Mouse (Mus musculus) adrenal gland, adult 8-10 months (tissue): ENCODE results near the gene Wipi1. TPM values are rescaled to one million over a fixed set of nuclear protein-coding genes. Genes with fewer than 3 reads are reported as not detected.

Source experiments
- DNase-seq: peaks from one replicate; pipeline ENCODE4 v3.0.0; 2022
- total RNA-seq, 4 experiments: library from RNA; stranded (reverse); gene quantifications; 2 replicates each; pipeline ENCODE4 v1.2.4; 2022

Wipi1 gene
- total RNA-seq, 4 experiments from 2014 or later = 32.2 to 43.7 (median 40.0) TPM

DNA sequence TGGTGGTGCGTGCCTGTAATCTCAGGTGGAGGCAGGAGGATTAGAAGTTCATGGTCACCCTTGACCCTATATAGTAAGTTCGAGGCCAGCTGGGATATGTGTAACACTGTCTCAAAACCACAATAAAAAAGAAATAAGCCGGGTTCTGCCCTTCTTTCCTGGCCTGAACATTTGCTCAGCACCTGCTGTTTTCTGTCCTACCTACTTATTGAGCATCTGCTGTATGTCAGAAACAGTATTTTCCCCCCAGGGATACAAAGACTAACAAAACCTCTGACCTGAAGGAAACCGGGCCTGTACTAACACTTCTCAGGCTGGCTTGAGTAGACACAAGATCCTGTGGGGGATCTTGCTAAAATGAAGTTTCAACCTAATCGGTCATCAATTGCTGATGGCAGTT is 74.8 kb downstream of the Wipi1 start:
- DNase-seq = no peak

DNA sequence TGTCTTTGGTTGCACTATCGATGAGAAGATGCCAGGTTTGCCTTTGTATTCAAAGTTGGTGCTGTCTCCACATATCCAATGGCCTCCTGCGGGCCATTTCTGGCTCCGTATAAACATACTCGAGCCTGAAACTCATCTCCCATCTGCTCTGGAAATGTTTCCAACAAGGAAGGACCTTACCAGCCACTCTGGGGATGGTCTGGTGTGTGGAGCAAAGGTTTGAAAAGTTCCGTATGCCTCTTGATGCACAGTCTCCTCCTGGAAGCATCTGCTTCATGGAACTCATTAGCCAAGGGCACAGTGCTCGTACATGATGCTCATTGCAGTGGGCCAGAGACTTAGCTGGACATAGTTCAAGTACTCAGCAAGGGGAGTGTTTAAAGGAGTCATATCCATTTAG is 75.8 kb downstream of the Wipi1 start:
- no peak for DNase-seq

DNA sequence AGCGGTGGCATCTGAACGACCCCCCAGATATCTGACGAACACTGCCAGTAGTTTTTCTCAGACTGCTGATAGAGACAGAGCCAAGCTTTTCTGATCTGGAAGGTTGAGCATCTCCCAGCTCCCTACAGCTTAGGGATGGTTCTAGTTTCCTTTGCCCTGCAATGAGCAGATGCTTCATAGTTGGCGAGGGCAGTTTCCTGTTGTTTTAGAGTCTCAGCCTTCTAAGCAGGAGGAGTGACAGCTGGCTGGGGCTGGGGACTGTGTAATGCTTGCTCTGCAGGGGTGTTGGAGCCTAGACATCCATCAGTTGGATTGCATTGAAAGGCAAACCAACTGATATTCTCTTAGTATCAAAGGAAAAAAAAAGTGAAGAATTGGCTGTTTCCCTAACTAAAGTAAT is 81.7 kb downstream of the Wipi1 start:
- DNase-seq = no peak

DNA sequence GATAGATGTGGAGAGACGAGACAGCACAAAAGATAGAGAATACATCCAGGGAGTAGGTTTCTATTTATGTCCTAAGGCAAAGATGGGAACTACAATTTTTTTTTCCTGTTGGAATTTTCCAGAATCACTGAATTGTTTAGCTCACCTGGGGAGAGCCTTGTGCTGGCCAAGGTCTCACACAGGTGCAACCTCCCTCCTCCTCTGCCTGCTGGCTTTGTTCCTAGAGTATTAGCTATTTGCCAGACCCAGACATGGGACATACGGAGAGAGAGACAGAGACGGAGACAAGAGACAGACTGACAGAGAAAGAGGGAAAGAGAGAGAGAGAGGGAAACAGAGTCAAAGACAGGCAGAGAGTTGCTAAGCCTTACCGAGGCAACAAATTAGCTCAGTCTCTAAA is 86.2 kb downstream of the Wipi1 start:
- no peak for DNase-seq

DNA sequence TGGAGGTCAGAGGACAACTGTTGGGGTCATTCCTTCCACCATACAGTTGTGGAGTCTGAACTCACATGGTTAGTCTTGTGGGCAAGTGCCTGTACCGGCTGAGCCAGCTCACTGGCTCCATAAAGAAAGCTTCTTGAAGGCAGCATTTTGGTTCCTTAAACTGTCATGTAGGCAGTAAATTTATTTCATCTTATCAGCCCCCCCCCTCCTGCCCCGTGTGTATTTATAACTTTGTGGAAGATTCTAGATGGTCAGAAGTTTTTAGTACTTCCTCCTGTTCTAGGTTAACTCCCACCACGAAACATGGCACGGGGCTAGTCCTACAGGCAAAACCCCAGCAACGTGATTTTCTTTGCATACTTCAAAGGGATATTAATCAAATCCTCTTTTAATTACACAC is 86.9 kb downstream of the Wipi1 start:
- no peak for DNase-seq

Other genes starting within 250 kb of the Wipi1 start
- 10 to 100 TPM; 65.1 to 70.3 (median 68.0) TPM for gene Gna13, start 249.1 kb downstream of the Wipi1 start, total RNA-seq
- not detected for gene 9930022D16Rik, start 198.1 kb downstream of the Wipi1 start, total RNA-seq
- gene Amz2, start 186.0 kb downstream of the Wipi1 start, total RNA-seq = 10 to 100 TPM; 42.2 to 58.0 (median 49.0) TPM
- gene Arsg, start 138.6 kb downstream of the Wipi1 start, total RNA-seq = 10 to 100 TPM in 2 of 4 experiments, 1 to 10 TPM in 2; 5.8 to 18.1 (median 11.7) TPM
- 1 to 10 TPM in 2 of 4 experiments, under 1 TPM in 2; 0.41 to 3.0 (median 1.3) TPM for gene Slc16a6, start 138.4 kb downstream of the Wipi1 start, total RNA-seq
- 100 to 1,000 TPM; 388 to 483 (median 411) TPM for gene Prkar1a, start 37.4 kb upstream of the Wipi1 start, total RNA-seq
- gene Fam20a, start 110.3 kb upstream of the Wipi1 start, total RNA-seq = 1 to 10 TPM; 2.6 to 5.2 (median 3.7) TPM
- not detected for gene 1700012B07Rik, start 216.1 kb upstream of the Wipi1 start, total RNA-seq